Mouse (Mus musculus) embryonic fibroblast, embryonic 13.5 days (primary cell): ENCODE results near the gene Frmpd1. TPM values are rescaled to one million over a fixed set of nuclear protein-coding genes. Genes with fewer than 3 reads are reported as not detected.

Experiments used
- H3K27ac ChIP-seq: 2 replicates; pipeline ENCODE4 v1.5.1; 2012; ENCODE audit warnings: low read length, control low read depth, inconsistent platforms; ENCODE audit not compliant: insufficient read depth
- H3K4me1 ChIP-seq: 2 replicates; pipeline ENCODE4 v1.6.1; 2011; ENCODE audit warnings: low read length; ENCODE audit not compliant: control insufficient read depth, insufficient read depth
- H3K4me3 ChIP-seq: 2 replicates; pipeline ENCODE4 v1.5.1; 2011; ENCODE audit warnings: mild to moderate bottlenecking, control low read depth, low read length; ENCODE audit not compliant: insufficient read depth
- CTCF ChIP-seq: IDR thresholded peaks from 2 replicates; pipeline ENCODE4 v1.5.1; 2011; ENCODE audit warnings: mild to moderate bottlenecking, control low read depth, low read length, moderate library complexity, borderline replicate concordance; ENCODE audit not compliant: insufficient read depth
- POLR2A ChIP-seq: IDR thresholded peaks from 2 replicates; pipeline ENCODE4 v1.6.1; 2011; ENCODE audit warnings: low read depth, mild to moderate bottlenecking, control low read depth, low read length, moderate library complexity
- polyA plus RNA-seq: library from polyadenylated mRNA; stranded (reverse); fragments of >200 nt; gene quantifications from 2 replicates; pipeline ENCODE4 v1.2.4, GENCODE M21; 2011; ENCODE audit warnings: low read depth; ENCODE audit not compliant: missing spikeins, insufficient read length

The Frmpd1 gene
- polyA plus RNA-seq, 1 experiment = not detected

GRCm38 (mm10) chr4:45222395-45222794, 37.7 kb downstream of the Frmpd1 start:
- H3K4me3 ChIP-seq = no peak overlapping the region
- no peaks in the 10 kb centered on the region for H3K4me1 ChIP-seq
- no peak for TF ChIP-seq CTCF
- TF ChIP-seq POLR2A = no peak

GRCm38 (mm10) chr4:45230263-45230662, 45.6 kb downstream of the Frmpd1 start:
- H3K4me3 ChIP-seq = no peak overlapping the region
- no peaks in the 10 kb centered on the region for H3K4me1 ChIP-seq
- H3K27ac ChIP-seq = no peak overlapping the region
- TF ChIP-seq CTCF (no peak), POLR2A (no peak)

More at GRCm38 (mm10) chr4:45222395-45222794, 37.7 kb downstream of the Frmpd1 start:
- H3K27ac ChIP-seq = no peak overlapping the region

GRCm38 (mm10) chr4:45238260-45238659, 53.6 kb downstream of the Frmpd1 start:
- TF ChIP-seq CTCF (no peak), POLR2A (no peak)
- Histone ChIP-seq H3K27ac (no peak overlapping the region), H3K4me1 (no peaks in the 10 kb centered on the region), H3K4me3 (no peak overlapping the region)

- TF ChIP-seq POLR2A (no peak), CTCF (no peak)
- Histone ChIP-seq H3K4me3 (no peak overlapping the region), H3K27ac (no peak overlapping the region), H3K4me1 (no peaks in the 10 kb centered on the region)
Observed at GRCm38 (mm10) chr4:45241330-45241729, 56.7 kb downstream of the Frmpd1 start.

GRCm38 (mm10) chr4:45242163-45242562, 57.5 kb downstream of the Frmpd1 start:
- no peak overlapping the region for H3K27ac ChIP-seq
- no peaks in the 10 kb centered on the region for H3K4me1 ChIP-seq
- TF ChIP-seq CTCF (no peak), POLR2A (no peak)
- no peak overlapping the region for H3K4me3 ChIP-seq

GRCm38 (mm10) chr4:45243211-45243902, 58.7 kb downstream of the Frmpd1 start:
- H3K4me1 ChIP-seq = no peaks in the 10 kb centered on the region
- H3K27ac ChIP-seq = no peak overlapping the region
- no peak for TF ChIP-seq CTCF
- TF ChIP-seq POLR2A = no peak
- H3K4me3 ChIP-seq = no peak overlapping the region

- TF ChIP-seq POLR2A = no peak
- TF ChIP-seq CTCF = no peak
- H3K4me1 ChIP-seq = no peaks in the 10 kb centered on the region; the same call in none of the 2 replicates
- no peak overlapping the region for H3K4me3 ChIP-seq
- H3K27ac ChIP-seq = no peak overlapping the region
Observed at GRCm38 (mm10) chr4:45251265-45251664, 66.6 kb downstream of the Frmpd1 start.

- H3K4me3 ChIP-seq = no peak overlapping the region
- TF ChIP-seq POLR2A = no peak
- H3K4me1 ChIP-seq = no peaks in the 10 kb centered on the region; the same call in none of the 2 replicates
- no peak overlapping the region for H3K27ac ChIP-seq
Observed at GRCm38 (mm10) chr4:45252861-45253262, 68.2 kb downstream of the Frmpd1 start.

- H3K4me3 ChIP-seq = no peak overlapping the region
- TF ChIP-seq CTCF (no peak), POLR2A (no peak)
Observed at GRCm38 (mm10) chr4:45253839-45254601, 69.3 kb downstream of the Frmpd1 start.

GRCm38 (mm10) chr4:45259232-45259832, 74.7 kb downstream of the Frmpd1 start:
- H3K4me3 ChIP-seq = no peak overlapping the region
- TF ChIP-seq CTCF (no peak), POLR2A (no peak)
- H3K27ac ChIP-seq = no peak overlapping the region
- H3K4me1 ChIP-seq = no peaks in the 10 kb centered on the region; the same call in 1 of the 2 replicates

More at GRCm38 (mm10) chr4:45253839-45254601, 69.3 kb downstream of the Frmpd1 start:
- Histone ChIP-seq H3K4me1 (no peaks in the 10 kb centered on the region; the same call in none of the 2 replicates), H3K27ac (no peak overlapping the region)
